Mouse (Mus musculus) embryonic facial prominence, embryonic 10.5 days (tissue): ENCODE data around the gene Txlna. TPM values are rescaled to one million over a fixed set of nuclear protein-coding genes. Genes with fewer than 3 reads are reported as not detected.

Experiments
- DNase-seq: peaks from one replicate; pipeline ENCODE4 v3.0.0-alpha.2; 2017; ENCODE audit warnings: low spot score
- H3K27ac ChIP-seq: fragments of 300-500 bp; sonication (generic); replicated peaks from 2 replicates; pipeline ENCODE4 v1.5.1; 2016; ENCODE audit warnings: mild to moderate bottlenecking
- H3K27me3 ChIP-seq: fragments of 300-500 bp; sonication (generic); replicated peaks from 2 replicates; pipeline ENCODE4 v1.6.1; 2016; ENCODE audit warnings: low read depth, mild to moderate bottlenecking; ENCODE audit not compliant: poor library complexity, severe bottlenecking
- H3K36me3 ChIP-seq: fragments of 300-500 bp; sonication (generic); replicated peaks from 2 replicates; pipeline ENCODE4 v1.6.1; 2016; ENCODE audit warnings: mild to moderate bottlenecking, moderate library complexity
- H3K4me1 ChIP-seq: fragments of 300-500 bp; sonication (generic); 2 replicates; pipeline ENCODE4 v1.6.1; 2016
- H3K4me3 ChIP-seq: fragments of 300-500 bp; sonication (generic); 2 replicates; pipeline ENCODE4 v1.5.1; 2016; ENCODE audit warnings: mild to moderate bottlenecking, moderate library complexity
- H3K9me3 ChIP-seq: fragments of 300-500 bp; sonication (generic); 2 replicates; pipeline ENCODE4 v1.6.1; 2016; ENCODE audit warnings: mild to moderate bottlenecking
- WGBS: fragments of 180-500 bp; shearing (Covaris S2); methylation state at CpG from one replicate; pipeline ENCODE4 v1.1.7; 2016; 5-methylcytosine and 5-hydroxymethylcytosine counted together
- polyA plus RNA-seq: library from polyadenylated mRNA; unstranded; fragments of >200 nt; fragmentation: Nextera tagmentation; extraction: Ambion mirVana; gene quantifications from 2 replicates; pipeline ENCODE4 v1.2.1, GENCODE M21; 2016

The Txlna gene
- polyA plus RNA-seq, 1 experiment from 2014 or later: 117 TPM

GRCm38 (mm10) chr4:129622803-129623535 lies 17.9 kb downstream of the Txlna start:
- 21% methylated on average over 8 of the region's 8 CpGs for WGBS

DNA sequence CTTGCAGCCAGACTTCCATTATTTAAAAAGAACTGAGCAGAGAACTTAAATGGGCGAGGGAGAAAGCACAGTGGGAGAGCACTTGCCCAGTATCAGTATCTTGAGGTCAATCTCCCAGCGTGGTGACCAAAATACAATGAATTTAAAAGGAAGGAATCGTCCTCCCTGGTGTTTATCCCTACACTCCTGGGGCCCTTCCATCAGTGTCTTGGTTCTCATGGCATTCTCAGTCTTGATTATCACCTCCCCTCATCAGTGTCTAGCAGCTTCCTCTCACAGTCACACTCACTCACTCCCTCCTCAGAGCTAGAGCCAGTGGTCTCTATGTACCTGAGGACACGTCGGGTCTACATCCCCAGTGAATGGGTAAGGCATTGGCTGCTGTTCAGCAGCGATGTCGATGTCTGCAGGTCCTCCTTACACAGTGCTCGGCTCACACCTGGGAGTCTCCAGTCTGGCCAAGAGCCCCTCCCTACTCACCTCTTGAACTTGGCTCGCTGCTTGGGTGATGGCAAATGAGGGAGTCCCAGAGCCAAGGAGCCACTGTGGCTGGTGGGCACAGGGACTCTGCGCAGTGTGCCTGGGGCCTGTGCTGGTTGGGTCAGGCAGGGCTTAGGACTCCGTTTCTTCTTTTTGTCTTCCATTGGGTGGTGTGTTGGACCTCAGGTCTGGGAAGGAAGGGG lies 18.6 kb downstream of the Txlna start:
- Histone ChIP-seq H3K27ac (peak overlapping the region; percentile 86; the same call in 1 of the 2 replicates), H3K9me3 (no peaks in the 10 kb centered on the region), H3K4me1 (peaks cover 55% of the 10 kb centered on the region), H3K27me3 (no peaks in the 10 kb centered on the region), H3K36me3 (peaks cover 31% of the 10 kb centered on the region), H3K4me3 (peak overlapping the region; percentile 72)
- 79% methylated on average over 11 of the region's 11 CpGs for WGBS
- DNase-seq: no peak

More at GRCm38 (mm10) chr4:129622803-129623535, 17.9 kb downstream of the Txlna start:
- Histone ChIP-seq H3K4me1 (peaks cover 54% of the 10 kb centered on the region), H3K9me3 (no peaks in the 10 kb centered on the region), H3K4me3 (peak overlapping the region; percentile 72), H3K36me3 (peaks cover 35% of the 10 kb centered on the region), H3K27me3 (no peaks in the 10 kb centered on the region), H3K27ac (peak overlapping the region; percentile 86)
- DNase-seq: no peak

DNA sequence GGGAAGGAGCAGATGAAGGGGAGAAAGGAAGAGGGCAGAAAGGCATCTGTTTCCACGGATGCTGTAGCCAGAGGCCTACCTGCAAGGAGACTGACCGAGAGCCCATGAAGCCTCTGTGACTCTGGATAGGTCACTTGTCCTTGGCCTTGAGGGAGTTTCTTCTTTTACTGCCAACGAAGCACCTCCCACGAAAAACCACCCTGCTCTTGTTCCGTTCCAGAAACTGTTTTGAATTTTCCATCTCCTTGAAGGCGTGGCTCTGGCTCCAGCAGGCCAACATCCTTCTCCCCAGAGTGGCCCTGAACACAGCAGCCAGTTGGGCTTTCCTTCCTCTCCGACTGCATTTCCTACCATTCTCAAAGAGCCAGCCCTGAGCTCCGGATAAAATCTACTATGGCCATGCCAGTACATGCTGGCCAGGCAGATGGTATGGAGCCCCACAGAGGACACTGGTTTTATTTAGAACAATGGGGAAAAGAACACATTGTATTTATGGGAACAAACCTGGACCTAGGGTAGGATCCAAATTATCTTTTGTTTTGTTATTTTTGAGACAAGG lies 19.5 kb downstream of the Txlna start:
- Histone ChIP-seq H3K4me1 (peaks cover 55% of the 10 kb centered on the region), H3K36me3 (peaks cover 31% of the 10 kb centered on the region), H3K9me3 (no peaks in the 10 kb centered on the region), H3K27me3 (no peaks in the 10 kb centered on the region), H3K27ac (no peak overlapping the region), H3K4me3 (no peak overlapping the region)
- 84% methylated on average over 8 of the region's 8 CpGs for WGBS
- no peak for DNase-seq

DNA sequence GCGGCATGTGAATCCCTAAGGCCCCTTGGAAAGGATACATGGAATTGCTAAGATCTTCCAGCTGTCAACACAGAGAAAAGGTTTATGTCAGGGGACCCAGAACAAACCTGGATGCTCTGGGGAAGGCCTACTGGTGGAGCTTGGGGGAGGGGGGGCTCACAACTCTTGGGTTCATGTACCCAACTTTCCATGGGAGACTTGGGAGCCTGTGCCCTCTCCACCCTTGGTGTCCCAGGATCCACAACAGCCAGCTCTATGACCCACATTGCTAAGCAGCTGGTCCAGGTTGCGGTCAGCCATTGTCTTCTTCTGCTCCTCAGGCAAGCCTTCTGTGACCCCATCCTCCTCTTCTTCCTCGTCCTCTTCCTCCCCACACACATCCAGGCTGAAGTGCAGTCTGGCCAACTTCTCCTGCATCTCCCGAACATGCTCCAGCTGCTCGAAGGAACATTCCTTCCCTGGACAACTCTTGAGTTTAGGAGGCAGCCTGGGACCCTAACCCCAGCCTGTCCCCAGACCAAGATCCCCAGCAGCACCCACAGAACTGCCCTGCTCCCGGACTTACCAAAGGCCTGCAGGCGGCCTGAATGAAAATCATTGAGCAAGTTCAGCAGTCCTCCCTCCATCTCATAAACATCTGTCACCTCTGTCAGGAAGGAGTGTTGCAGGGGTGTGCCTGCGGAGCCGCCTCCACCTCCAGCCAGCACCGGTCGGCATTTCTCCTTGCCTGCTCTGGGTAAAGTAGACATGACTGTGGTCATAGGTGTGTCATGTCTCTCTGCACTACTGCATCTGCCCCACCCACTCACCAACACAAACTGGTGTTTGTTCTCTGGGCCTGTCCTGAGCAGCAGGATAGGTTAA lies 20.2 kb downstream of the Txlna start:
- no peak for DNase-seq
- Histone ChIP-seq H3K4me3 (no peak overlapping the region), H3K9me3 (no peaks in the 10 kb centered on the region), H3K4me1 (peaks cover 54% of the 10 kb centered on the region), H3K36me3 (peaks cover 31% of the 10 kb centered on the region), H3K27ac (no peak overlapping the region), H3K27me3 (no peaks in the 10 kb centered on the region)
- WGBS: 88% methylated on average over 11 of the region's 11 CpGs

- H3K27me3 ChIP-seq: no peaks in the 10 kb centered on the region
- peak within 1 kb of the TSS; percentile 90 for H3K27ac ChIP-seq
- WGBS: 5% methylated on average over 44 of the region's 44 CpGs
- DNase-seq: peak; percentile 94
- H3K4me1 ChIP-seq: peaks cover 38% of the 10 kb centered on the region
- H3K9me3 ChIP-seq: no peaks in the 10 kb centered on the region
- H3K4me3 ChIP-seq: peak within 1 kb of the TSS; percentile 79
- H3K36me3 ChIP-seq: peaks cover 32% of the 10 kb centered on the region
Observed at GRCm38 (mm10) chr4:129618786-129619691, 21.8 kb downstream of the Txlna start, which contains the start of gene Iqcc. TSS of gene Iqcc (minus strand) at chr4:129619099.

DNA sequence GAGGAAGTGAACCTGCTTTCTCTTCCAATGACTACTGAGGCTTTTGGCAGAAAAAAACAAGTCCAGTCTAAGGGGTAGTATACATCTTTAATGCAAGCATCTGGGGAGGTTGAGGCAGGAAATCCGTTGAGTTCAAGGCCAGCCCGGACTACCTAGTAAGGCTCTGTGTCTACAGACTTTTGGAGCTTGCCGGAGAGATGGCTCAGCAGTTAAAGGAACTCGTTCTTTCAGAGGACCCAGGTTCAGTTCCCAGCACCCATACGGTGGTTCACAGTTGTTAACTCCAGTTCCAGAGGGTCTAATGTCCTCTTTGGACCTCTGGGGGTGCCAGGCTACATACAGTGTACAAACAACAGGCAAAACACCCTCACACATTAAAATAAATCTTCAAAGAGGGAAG lies 22.8 kb downstream of the Txlna start:
- H3K9me3 ChIP-seq: no peaks in the 10 kb centered on the region
- H3K36me3 ChIP-seq: peaks cover 32% of the 10 kb centered on the region
- peak overlapping the region; percentile 79 for H3K4me3 ChIP-seq
- peaks cover 28% of the 10 kb centered on the region for H3K4me1 ChIP-seq
- DNase-seq: no peak
- peak overlapping the region; percentile 90 for H3K27ac ChIP-seq
- WGBS: 93% methylated on average over 5 of the region's 5 CpGs
- no peaks in the 10 kb centered on the region for H3K27me3 ChIP-seq

DNA sequence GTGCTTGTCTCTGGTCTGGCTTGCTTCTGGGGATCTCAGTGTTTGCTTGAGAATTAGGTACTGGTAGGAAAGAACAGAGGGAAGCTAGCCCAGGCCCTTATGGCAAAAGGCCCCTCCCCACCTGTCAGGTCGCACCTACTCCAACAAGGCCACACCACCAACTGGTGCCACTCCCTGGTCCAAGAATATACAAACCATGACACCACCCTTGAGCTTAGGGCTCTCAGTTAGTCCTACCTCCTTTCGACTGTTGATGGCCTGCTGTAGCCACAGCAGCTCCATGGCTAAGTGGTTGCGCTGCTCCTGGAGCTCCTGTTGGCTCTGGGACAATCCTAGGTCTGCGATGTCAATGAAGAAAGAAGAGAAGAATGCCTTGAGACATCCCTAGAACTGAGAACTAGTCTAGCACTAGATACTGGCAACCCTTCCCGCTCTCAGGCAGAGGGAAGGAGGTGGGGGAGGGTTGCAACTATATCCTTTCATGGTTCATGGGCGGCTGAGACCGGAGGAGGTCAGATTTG lies 23.7 kb downstream of the Txlna start:
- Histone ChIP-seq H3K27ac (no peak overlapping the region), H3K4me3 (no peak overlapping the region), H3K36me3 (peaks cover 32% of the 10 kb centered on the region), H3K9me3 (no peaks in the 10 kb centered on the region), H3K4me1 (peaks cover 19% of the 10 kb centered on the region), H3K27me3 (no peaks in the 10 kb centered on the region)
- WGBS: 93% methylated on average over 7 of the region's 7 CpGs
- no peak for DNase-seq

GRCm38 (mm10) chr4:129616631-129617030 lies 24.2 kb downstream of the Txlna start:
- H3K27ac ChIP-seq: no peak overlapping the region
- no peak overlapping the region for H3K4me3 ChIP-seq
- DNase-seq: no peak
- 93% methylated on average over 3 of the region's 3 CpGs for WGBS
- H3K9me3 ChIP-seq: no peaks in the 10 kb centered on the region
- H3K27me3 ChIP-seq: no peaks in the 10 kb centered on the region
- H3K4me1 ChIP-seq: peaks cover 19% of the 10 kb centered on the region
- peaks cover 32% of the 10 kb centered on the region for H3K36me3 ChIP-seq

GRCm38 (mm10) chr4:129615801-129616290 lies 25.0 kb downstream of the Txlna start:
- H3K4me1 ChIP-seq: peaks cover 17% of the 10 kb centered on the region
- H3K36me3 ChIP-seq: peaks cover 28% of the 10 kb centered on the region
- no peak overlapping the region for H3K4me3 ChIP-seq
- no peaks in the 10 kb centered on the region for H3K27me3 ChIP-seq
- WGBS: 91% methylated on average over 9 of the region's 9 CpGs
- no peaks in the 10 kb centered on the region for H3K9me3 ChIP-seq
- DNase-seq: no peak
- H3K27ac ChIP-seq: no peak overlapping the region

GRCm38 (mm10) chr4:129614093-129614492 lies 26.8 kb downstream of the Txlna start, which contains the start of gene Dcdc2b:
TSS of gene Dcdc2b (minus strand) at chr4:129614257.
- no peaks in the 10 kb centered on the region for H3K27me3 ChIP-seq
- peaks cover 38% of the 10 kb centered on the region for H3K36me3 ChIP-seq
- no peak for DNase-seq
- H3K27ac ChIP-seq: no peak within 1 kb of the TSS
- WGBS: 88% methylated on average over 6 of the region's 6 CpGs
- H3K9me3 ChIP-seq: no peaks in the 10 kb centered on the region
- H3K4me3 ChIP-seq: no peak within 1 kb of the TSS
- peaks cover 18% of the 10 kb centered on the region for H3K4me1 ChIP-seq

DNA sequence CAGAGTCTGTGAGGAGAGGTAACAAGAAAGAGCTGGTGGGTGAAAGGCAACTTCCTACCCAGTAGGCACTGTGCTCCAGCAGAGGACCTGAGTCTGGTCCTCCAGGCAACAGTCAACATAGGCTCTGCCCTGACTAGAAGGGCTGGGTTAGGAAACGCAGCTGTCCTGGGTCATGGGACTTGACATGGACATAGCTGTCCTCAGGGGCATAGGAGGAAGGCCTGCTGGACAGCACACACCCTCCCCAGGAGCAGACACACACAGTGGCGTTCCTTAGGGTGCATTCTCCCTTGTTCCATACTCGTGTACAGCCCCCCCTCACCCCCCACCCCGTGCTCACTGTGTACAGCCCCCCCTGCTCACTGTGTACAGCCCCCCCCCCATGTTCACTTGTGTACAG lies 30.4 kb downstream of the Txlna start:
- Histone ChIP-seq H3K27me3 (no peaks in the 10 kb centered on the region), H3K4me1 (peaks cover 9% of the 10 kb centered on the region), H3K4me3 (no peak overlapping the region), H3K36me3 (peaks cover 54% of the 10 kb centered on the region), H3K9me3 (no peaks in the 10 kb centered on the region), H3K27ac (no peak overlapping the region)
- WGBS: 77% methylated on average over 4 of the region's 4 CpGs
- DNase-seq: no peak
